Mouse (Mus musculus) liver, embryonic 14.5 days (tissue): ENCODE data around the gene Rmi2. TPM values are rescaled to one million over a fixed set of nuclear protein-coding genes. Genes with fewer than 3 reads are reported as not detected.

Source experiments
- ATAC-seq: fragments of 200-750 bp; cut with Nextera tagmentation; 2 replicates; pipeline ENCODE4 v1.8.0; 2017; ENCODE audit warnings: moderate number of reproducible peaks, mild to moderate bottlenecking, moderate library complexity; ENCODE audit not compliant: insufficient read depth
- DNase-seq, 3 experiments: peaks; one replicate each; pipeline ENCODE4 v3.0.0-alpha.2; 2012 to 2013; ENCODE audit warnings: low read depth in 3 of 3, low spot score in 3 of 3
- H3K27ac ChIP-seq: fragments of 300-500 bp; sonication (generic); 2 replicates; pipeline ENCODE4 v1.5.1; 2014; ENCODE audit warnings: moderate library complexity, mild to moderate bottlenecking, control low read depth, inconsistent platforms
- H3K27me3 ChIP-seq: fragments of 300-500 bp; sonication (generic); 2 replicates; pipeline ENCODE4 v1.6.1; 2014; ENCODE audit warnings: mild to moderate bottlenecking, low read length, moderate library complexity; ENCODE audit not compliant: control insufficient read depth, insufficient read depth
- H3K36me3 ChIP-seq: fragments of 300-500 bp; sonication (generic); replicated peaks from 2 replicates; pipeline ENCODE4 v1.6.1; 2014; ENCODE audit warnings: low read depth; ENCODE audit not compliant: control insufficient read depth, insufficient read depth
- H3K4me1 ChIP-seq, 2 experiments: fragments of 200-500 bp in 1 of 2; fragments of 300-500 bp in 1 of 2; sonication (generic) in 1 of 2; replicated peaks; 2 replicates each; pipeline ENCODE4 v1.6.1; 2012 to 2014; ENCODE audit warnings: antibody characterized with exemption in 1 of 2, inconsistent platforms in 1 of 2, low read length in 1 of 2; ENCODE audit not compliant: control insufficient read depth in 2 of 2, insufficient read depth in 2 of 2
- H3K4me2 ChIP-seq: fragments of 300-500 bp; sonication (generic); 2 replicates; pipeline ENCODE4 v1.6.1; 2014; ENCODE audit warnings: low read depth, mild to moderate bottlenecking, control low read depth, moderate library complexity
- H3K4me3 ChIP-seq, 2 experiments: fragments of 200-500 bp in 1 of 2; fragments of 300-500 bp in 1 of 2; sonication (generic) in 1 of 2; 2 replicates each; pipeline ENCODE4 v1.5.1; 2012 to 2014; ENCODE audit warnings: low read depth in 2 of 2, low read length in 2 of 2, mild to moderate bottlenecking in 2 of 2, control low read depth in 1 of 2, inconsistent platforms in 1 of 2, moderate library complexity in 1 of 2; ENCODE audit not compliant: insufficient read depth in 1 of 2
- H3K9ac ChIP-seq: fragments of 300-500 bp; sonication (generic); replicated peaks from 2 replicates; pipeline ENCODE4 v1.6.1; 2014; ENCODE audit warnings: mild to moderate bottlenecking, control low read depth, moderate library complexity
- H3K9me3 ChIP-seq: fragments of 300-500 bp; sonication (generic); 2 replicates; pipeline ENCODE4 v1.6.1; 2016; ENCODE audit warnings: low read length, mixed read lengths; ENCODE audit not compliant: control insufficient read depth
- CTCF ChIP-seq: IDR thresholded peaks from 2 replicates; pipeline ENCODE4 v1.5.1; 2016; ENCODE audit warnings: antibody characterized with exemption, low read depth, control low read depth
- EP300 ChIP-seq: IDR thresholded peaks from 2 replicates; pipeline ENCODE4 v1.6.1; 2016; ENCODE audit warnings: antibody characterized with exemption, low read depth
- WGBS: fragments of 180-500 bp; shearing (Covaris S2); extraction: QIAGEN DNeasy Blood & Tissue Kit; methylation state at CpG from one replicate; pipeline ENCODE4 v1.1.7; 2014; ENCODE audit not compliant: insufficient replicate concordance; 5-methylcytosine and 5-hydroxymethylcytosine counted together
- polyA plus RNA-seq, 2 experiments: library from polyadenylated mRNA; depleted of rRNA in 1 of 2; stranded (reverse) in 1 of 2; unstranded in 1 of 2; fragments of >200 nt; fragmentation: Nextera tagmentation in 1 of 2; extraction: Ambion mirVana in 1 of 2; gene quantifications; 2 replicates each; pipeline versions ENCODE4 v1.2.1 to v1.2.3; 2012 to 2014

Rmi2 gene
- polyA plus RNA-seq, 2 experiments = 1.3 to 2.9 TPM

- H3K36me3 ChIP-seq = no peaks in the 10 kb centered on the region
- ATAC-seq (no peak), DNase-seq (no peak)
- H3K4me3 ChIP-seq = no peak overlapping the region
- no peak overlapping the region for H3K4me2 ChIP-seq
- H3K9ac ChIP-seq = no peak overlapping the region
- no peaks in the 10 kb centered on the region for H3K9me3 ChIP-seq
- H3K27ac ChIP-seq = no peak overlapping the region
- 33% methylated on average over 4 of the region's 4 CpGs for WGBS
- H3K4me1 ChIP-seq = no peaks in the 10 kb centered on the region
- H3K27me3 ChIP-seq = no peaks in the 10 kb centered on the region
- TF ChIP-seq CTCF (no peak), EP300 (no peak)
Observed at GRCm38 (mm10) chr16:10872825-10873360, 38.0 kb downstream of the Rmi2 start.

GRCm38 (mm10) chr16:10873654-10874053 lies 38.8 kb downstream of the Rmi2 start:
- no peak overlapping the region for H3K4me2 ChIP-seq
- WGBS = 2% methylated on average over 5 of the region's 5 CpGs
- H3K36me3 ChIP-seq = no peaks in the 10 kb centered on the region
- H3K4me1 ChIP-seq = no peaks in the 10 kb centered on the region
- DNase-seq = peak; percentile 38 to 47 (median 42)
- TF ChIP-seq CTCF (peak; percentile 98), EP300 (no peak)
- H3K9ac ChIP-seq = no peak overlapping the region
- ATAC-seq = no peak
- no peak overlapping the region for H3K4me3 ChIP-seq
- H3K27me3 ChIP-seq = no peaks in the 10 kb centered on the region
- H3K9me3 ChIP-seq = no peaks in the 10 kb centered on the region
- no peak overlapping the region for H3K27ac ChIP-seq

DNA sequence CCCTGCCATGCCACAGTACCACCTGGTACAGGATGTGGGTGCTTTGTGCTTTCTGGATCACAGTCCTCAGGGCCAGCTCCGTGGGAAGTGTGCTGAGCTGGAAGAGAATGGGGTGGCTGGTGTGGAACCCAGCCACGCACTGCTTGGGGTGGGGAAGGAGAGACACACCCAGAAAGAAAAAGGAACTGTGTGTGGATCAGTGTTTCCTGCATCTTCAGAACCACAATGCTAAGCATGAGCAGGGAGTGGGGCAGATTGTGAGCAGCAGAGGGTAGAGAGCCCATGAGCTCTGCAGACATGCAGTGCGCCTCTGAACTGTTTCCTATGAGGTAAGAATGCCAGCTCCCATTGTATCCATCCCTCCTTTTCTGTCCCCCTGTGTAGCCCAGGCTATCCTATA lies 43.4 kb downstream of the Rmi2 start:
- DNase-seq (no peak), ATAC-seq (no peak)
- Histone ChIP-seq H3K36me3 (no peaks in the 10 kb centered on the region), H3K4me1 (no peaks in the 10 kb centered on the region), H3K4me2 (no peak overlapping the region), H3K27ac (no peak overlapping the region), H3K9me3 (no peaks in the 10 kb centered on the region), H3K9ac (no peak overlapping the region), H3K27me3 (no peaks in the 10 kb centered on the region), H3K4me3 (no peak overlapping the region)
- TF ChIP-seq CTCF (no peak), EP300 (no peak)
- WGBS = 24% methylated on average over 3 of the region's 3 CpGs

DNA sequence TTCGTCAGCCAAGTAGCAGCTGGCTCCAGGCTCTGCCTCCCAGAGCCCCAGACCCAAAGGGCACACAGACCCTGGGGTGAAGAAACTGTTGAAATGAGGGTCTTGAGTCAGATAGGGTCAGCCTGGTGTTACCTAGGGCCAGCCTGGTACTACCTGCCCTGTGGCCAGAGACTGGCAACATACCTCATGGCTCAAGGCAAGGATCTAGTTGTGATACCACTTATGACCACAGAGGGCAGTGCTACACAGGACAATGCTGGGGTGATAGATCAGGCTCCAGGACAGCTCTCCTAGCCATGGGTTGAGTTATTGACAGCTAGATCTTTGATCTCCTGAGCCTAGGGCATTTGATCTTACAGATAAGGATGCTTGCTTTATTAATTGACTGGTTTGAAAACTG lies 44.6 kb downstream of the Rmi2 start:
- Histone ChIP-seq H3K4me3 (no peak overlapping the region), H3K36me3 (no peaks in the 10 kb centered on the region), H3K4me2 (no peak overlapping the region), H3K4me1 (no peaks in the 10 kb centered on the region), H3K27me3 (no peaks in the 10 kb centered on the region), H3K9me3 (no peaks in the 10 kb centered on the region), H3K9ac (no peak overlapping the region), H3K27ac (no peak overlapping the region)
- peak; percentile 12 to 27 (median 26) for DNase-seq
- WGBS = 76% methylated on average over 1 of the region's 1 CpGs
- peak; percentile 88 for TF ChIP-seq CTCF
- TF ChIP-seq EP300 = no peak
- ATAC-seq = no peak

GRCm38 (mm10) chr16:10881231-10881962 lies 46.5 kb downstream of the Rmi2 start:
- Histone ChIP-seq H3K27ac (no peak overlapping the region), H3K36me3 (no peaks in the 10 kb centered on the region), H3K9me3 (no peaks in the 10 kb centered on the region), H3K9ac (no peak overlapping the region), H3K4me3 (no peak overlapping the region), H3K4me2 (no peak overlapping the region), H3K27me3 (no peaks in the 10 kb centered on the region), H3K4me1 (no peaks in the 10 kb centered on the region)
- 39% methylated on average over 4 of the region's 4 CpGs for WGBS
- TF ChIP-seq CTCF = no peak
- no peak for TF ChIP-seq EP300
- DNase-seq (no peak), ATAC-seq (no peak)
